Mouse (Mus musculus): Measurements from ENCODE around the gene Prss35. TPM values are rescaled to one million over a fixed set of nuclear protein-coding genes. Genes with fewer than 3 reads are reported as not detected.

The Prss35 gene
- 11.7 and 13.5 TPM in 2 replicates for polyA plus RNA-seq (2015; fragmentation: Nextera tagmentation; extraction: Ambion mirVana)

DNA sequence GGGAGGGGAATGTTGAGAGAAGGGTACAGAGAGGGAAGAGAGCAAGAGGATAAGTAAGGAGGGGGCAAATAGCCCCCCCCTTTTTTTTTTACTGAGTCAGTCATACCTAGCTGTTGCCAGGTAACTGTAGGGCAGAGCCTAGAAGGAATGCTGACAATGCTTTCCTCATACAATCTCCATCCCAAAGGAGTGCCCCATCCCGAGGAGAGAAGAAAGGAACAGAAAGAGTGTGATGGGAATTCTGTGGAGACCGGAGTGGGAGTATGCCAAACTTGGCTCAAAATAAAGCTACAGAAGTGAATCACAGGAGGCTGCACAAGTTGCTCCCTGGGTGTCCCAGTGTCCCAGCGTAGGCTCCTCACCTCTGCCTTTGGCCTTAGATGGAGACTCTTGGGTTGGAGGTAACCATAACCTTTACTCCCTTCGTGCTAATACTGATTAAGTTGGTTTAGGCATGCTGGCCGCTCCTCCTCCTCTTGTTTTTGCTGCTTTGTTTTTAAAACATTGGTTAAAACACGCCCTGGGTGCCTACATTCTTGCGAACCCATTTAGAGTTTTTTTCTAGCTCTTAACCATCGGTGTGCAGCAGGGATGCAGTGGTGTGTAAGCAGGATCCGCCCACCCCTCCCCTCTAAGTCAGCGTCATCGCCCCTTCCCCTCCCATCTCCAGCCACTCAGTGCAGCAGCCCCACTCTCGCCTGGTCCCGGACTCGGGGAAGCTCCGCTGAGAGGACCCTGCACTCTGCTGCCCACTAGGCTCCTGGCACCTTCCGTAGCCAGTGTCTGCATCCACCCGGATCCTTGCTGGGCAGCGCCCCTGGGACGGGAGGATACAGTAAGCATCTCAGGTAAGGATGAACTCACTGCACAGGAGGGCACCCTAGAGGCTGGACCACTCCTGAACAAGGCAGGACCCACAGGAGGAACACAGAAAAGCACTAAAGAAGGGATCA, at the start of gene Prss35:
Gene Prss35, plus strand, starts transcription at position 691 of the 953 bp plus-strand sequence.
- peak; percentile 88 for ATAC-seq (ENCODE audit: low read depth)
- no peaks in the 10 kb centered on the region for H3K36me3 ChIP-seq
- H3K4me2 ChIP-seq = peak within 1 kb of the TSS; percentile 66
- H3K27ac ChIP-seq (replicated peaks) = no peak within 1 kb of the TSS
- H3K9me3 ChIP-seq = no peaks in the 10 kb centered on the region
- WGBS = 4% methylated on average over 19 of the region's 19 CpGs
- peaks cover 12% of the 10 kb centered on the region for H3K4me1 ChIP-seq (replicated peaks)
- H3K4me3 ChIP-seq = peak within 1 kb of the TSS; percentile 36
- no peaks in the 10 kb centered on the region; the same call in 1 of the 2 replicates for H3K27me3 ChIP-seq
- peak within 1 kb of the TSS; percentile 61 for H3K9ac ChIP-seq

DNA sequence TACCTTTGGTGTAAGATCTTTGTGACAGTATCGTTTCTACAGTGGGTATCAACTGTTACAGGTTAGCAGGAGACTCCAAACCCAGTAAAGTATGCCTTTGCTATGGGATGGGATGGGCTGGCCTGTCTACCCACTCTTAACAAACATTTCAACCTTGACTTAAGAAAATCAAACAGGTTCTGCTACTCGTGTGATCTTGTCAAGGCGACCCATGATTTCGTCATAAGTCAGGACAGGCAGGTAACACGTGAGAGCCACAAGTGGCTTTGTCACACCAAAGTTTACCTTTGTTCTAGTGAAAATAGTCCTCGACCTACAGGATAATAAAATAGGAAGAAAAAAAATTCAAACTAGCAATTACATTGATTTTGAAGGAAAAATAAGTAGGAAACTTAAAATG, 49.5 kb upstream of the Prss35 start:
- no peak overlapping the region for H3K4me2 ChIP-seq
- ATAC-seq (ENCODE audit: low read depth) = no peak
- 90% methylated on average over 6 of the region's 6 CpGs for WGBS
- no peaks in the 10 kb centered on the region for H3K27me3 ChIP-seq
- H3K4me1 ChIP-seq (replicated peaks) = peaks cover 4% of the 10 kb centered on the region; the same call in 1 of the 2 replicates
- no peaks in the 10 kb centered on the region for H3K36me3 ChIP-seq
- H3K9ac ChIP-seq = no peak overlapping the region
- no peaks in the 10 kb centered on the region for H3K9me3 ChIP-seq
- no peak overlapping the region for H3K4me3 ChIP-seq
- no peak overlapping the region for H3K27ac ChIP-seq (replicated peaks)

DNA sequence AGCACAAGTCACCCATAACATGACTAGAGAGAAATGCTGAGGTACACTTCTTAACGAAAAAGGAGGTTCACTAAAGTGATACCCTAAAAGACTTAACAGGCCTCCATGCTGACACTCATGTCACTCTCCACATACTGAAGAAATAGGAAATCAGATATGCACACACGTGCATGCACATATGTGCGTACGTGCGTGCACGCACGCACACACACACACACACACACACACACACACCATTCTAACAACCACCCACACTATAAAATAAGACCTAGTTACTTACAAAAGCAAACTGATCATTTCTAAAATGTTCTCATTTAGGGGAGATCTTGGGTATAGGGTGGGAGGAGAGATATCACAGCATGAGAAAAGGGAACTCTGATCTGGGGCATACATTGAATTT, 48.8 kb upstream of the Prss35 start:
- 91% methylated on average over 7 of the region's 7 CpGs for WGBS
- no peaks in the 10 kb centered on the region for H3K9me3 ChIP-seq
- H3K4me2 ChIP-seq = peak overlapping the region; percentile 81
- no peaks in the 10 kb centered on the region for H3K27me3 ChIP-seq
- peaks cover 4% of the 10 kb centered on the region; the same call in 1 of the 2 replicates for H3K4me1 ChIP-seq (replicated peaks)
- no peak for ATAC-seq (ENCODE audit: low read depth)
- no peaks in the 10 kb centered on the region for H3K36me3 ChIP-seq
- peak overlapping the region; percentile 82 for H3K4me3 ChIP-seq
- H3K9ac ChIP-seq = no peak overlapping the region
- no peak overlapping the region for H3K27ac ChIP-seq (replicated peaks)

DNA sequence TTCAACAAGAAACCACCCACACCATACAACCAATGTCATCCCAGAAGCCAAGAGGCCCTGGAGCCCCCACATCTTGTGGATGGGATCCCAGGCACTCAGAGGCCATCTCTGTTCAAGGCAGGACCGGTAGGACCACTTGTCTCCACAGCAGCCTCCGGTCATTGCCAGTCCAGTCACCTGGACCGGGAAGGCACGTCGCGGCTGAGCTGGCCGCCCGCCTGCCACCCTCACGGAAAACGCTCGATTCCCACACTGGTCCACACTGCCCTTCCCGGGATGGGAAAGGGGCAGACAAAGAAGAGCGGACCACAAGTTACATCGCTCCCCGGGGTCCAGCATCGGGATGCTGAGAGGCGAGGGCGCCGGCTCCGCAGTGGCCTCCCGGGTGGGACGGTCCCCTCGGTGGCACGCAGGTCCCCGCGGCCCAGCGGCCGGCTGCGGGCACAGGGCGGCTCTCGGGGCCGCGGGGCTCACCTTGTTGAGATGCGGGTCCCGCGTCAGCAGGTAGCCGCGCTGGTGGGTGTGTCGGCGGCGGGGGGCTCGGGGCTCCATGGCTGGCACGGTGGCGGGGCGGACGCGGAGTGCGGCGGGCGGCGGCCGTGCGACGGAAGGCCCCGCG, 48.1 kb upstream of the Prss35 start:
- Histone ChIP-seq H3K4me2 (peak overlapping the region; percentile 81), H3K27ac (replicated peaks) (peak overlapping the region; percentile 71), H3K36me3 (no peaks in the 10 kb centered on the region), H3K4me1 (replicated peaks) (peaks cover 4% of the 10 kb centered on the region; the same call in 1 of the 2 replicates), H3K9me3 (no peaks in the 10 kb centered on the region), H3K9ac (peak overlapping the region; percentile 87), H3K27me3 (no peaks in the 10 kb centered on the region), H3K4me3 (peak overlapping the region; percentile 82)
- under 1% methylated on average over 49 of the region's 56 CpGs for WGBS
- peak; percentile 72 for ATAC-seq (ENCODE audit: low read depth)

DNA sequence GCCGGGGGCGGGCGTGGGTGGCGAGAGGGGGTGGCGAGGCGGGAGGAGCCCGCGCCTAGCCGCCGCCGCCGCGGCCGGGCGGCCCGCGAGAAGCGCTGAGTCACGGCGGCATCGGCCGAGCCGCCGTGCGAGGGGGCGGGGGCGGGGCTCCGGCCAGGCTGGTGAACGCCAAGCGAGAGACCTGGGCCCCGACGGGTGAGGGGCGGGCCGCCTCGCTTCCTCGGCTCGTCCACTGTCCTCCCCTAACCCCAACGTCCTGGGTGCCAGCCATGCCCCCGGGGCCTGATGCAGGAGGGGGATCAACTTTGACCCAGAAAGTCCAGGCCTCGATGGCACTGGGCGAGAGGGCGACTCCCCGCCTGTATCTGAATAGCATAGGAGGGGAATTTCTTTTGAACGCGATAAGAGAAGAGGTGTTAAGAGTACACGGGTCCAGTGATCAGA, 47.6 kb upstream of the Prss35 start, which contains the start of gene Me1:
Gene Me1, minus strand, starts transcription at position 136 of the 444 bp plus-strand sequence.
- no peaks in the 10 kb centered on the region for H3K27me3 ChIP-seq
- H3K36me3 ChIP-seq = no peaks in the 10 kb centered on the region
- peak within 1 kb of the TSS; percentile 82 for H3K4me3 ChIP-seq
- no peaks in the 10 kb centered on the region for H3K9me3 ChIP-seq
- peak within 1 kb of the TSS; percentile 87 for H3K9ac ChIP-seq
- peak; percentile 85 for ATAC-seq (ENCODE audit: low read depth)
- peaks cover 4% of the 10 kb centered on the region; the same call in 1 of the 2 replicates for H3K4me1 ChIP-seq (replicated peaks)
- under 1% methylated on average over 38 of the region's 46 CpGs for WGBS
- peak within 1 kb of the TSS; percentile 71 for H3K27ac ChIP-seq (replicated peaks)
- peak within 1 kb of the TSS; percentile 81 for H3K4me2 ChIP-seq

DNA sequence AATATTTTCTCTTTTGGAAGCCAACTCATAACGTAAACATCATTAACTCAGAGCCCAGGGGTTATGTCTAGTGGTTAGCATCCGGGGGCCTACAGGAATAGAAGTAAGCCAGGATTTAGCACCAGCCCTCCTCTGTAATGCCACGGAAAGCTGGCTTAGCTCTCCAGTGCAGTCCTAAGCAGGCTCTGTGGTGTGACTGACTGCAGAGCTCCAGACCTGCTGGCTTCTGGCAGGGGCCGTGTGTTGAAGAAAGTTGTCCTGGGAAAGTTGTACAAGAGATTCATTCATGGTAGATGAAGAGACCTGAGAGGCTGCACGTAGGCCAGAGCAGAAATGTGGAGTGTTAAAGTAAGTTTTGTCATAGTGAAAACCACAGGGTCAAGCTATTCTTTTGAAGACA, 42.2 kb upstream of the Prss35 start:
- Histone ChIP-seq H3K4me3 (no peak overlapping the region), H3K27me3 (no peaks in the 10 kb centered on the region), H3K27ac (replicated peaks) (no peak overlapping the region), H3K4me1 (replicated peaks) (0 out of 2 replicates have a peak, but pooled peaks cover 1% of the 10 kb centered on the region), H3K9ac (no peak overlapping the region), H3K9me3 (no peaks in the 10 kb centered on the region), H3K4me2 (no peak overlapping the region), H3K36me3 (no peaks in the 10 kb centered on the region)
- no peak for ATAC-seq (ENCODE audit: low read depth)
- WGBS = 45% methylated on average over 5 of the region's 5 CpGs

DNA sequence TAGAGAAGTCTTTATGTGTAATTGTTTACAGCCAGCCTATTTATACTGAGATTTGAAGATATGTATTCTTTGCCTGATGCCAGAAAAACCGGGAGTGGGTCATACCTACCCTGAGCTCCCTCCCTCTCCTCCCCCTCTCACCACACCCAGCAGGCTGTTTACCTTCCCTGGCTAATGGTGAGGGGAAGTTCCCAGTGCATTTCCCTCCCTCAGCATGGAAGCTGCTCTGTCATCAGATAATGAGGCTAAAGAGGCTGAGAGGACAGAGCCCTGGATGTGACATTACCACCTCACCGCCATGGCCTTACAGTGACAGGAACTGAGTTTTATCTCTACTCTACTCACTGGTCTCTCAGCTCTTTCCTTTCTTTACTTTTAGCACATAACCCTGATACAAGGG, 41.6 kb upstream of the Prss35 start:
- Histone ChIP-seq H3K27ac (replicated peaks) (no peak overlapping the region), H3K4me1 (replicated peaks) (no peaks in the 10 kb centered on the region), H3K9me3 (no peaks in the 10 kb centered on the region), H3K36me3 (no peaks in the 10 kb centered on the region), H3K4me3 (no peak overlapping the region), H3K9ac (no peak overlapping the region), H3K4me2 (no peak overlapping the region), H3K27me3 (no peaks in the 10 kb centered on the region)
- WGBS = 26% methylated on average over 2 of the region's 2 CpGs
- no peak for ATAC-seq (ENCODE audit: low read depth)

DNA sequence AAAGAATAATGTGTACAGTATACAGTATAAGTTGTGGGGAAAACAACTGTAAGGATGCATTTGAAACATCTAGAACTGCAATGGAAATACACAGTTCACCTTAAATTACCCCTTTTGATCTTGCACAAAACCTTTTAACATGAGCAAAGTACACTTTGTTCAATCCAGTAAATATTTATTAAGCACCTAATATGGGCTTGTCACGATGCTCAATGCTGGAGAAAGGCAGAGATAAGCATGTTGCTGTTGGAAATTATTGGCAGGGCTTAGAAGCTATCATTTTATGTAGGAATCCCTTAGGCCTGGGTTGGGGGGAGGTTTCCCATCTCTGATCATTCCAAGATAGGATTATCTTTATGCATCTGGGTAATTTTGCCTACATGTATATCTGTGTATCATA, 36.0 kb upstream of the Prss35 start:
- Histone ChIP-seq H3K4me1 (replicated peaks) (no peaks in the 10 kb centered on the region), H3K4me3 (no peak overlapping the region), H3K36me3 (no peaks in the 10 kb centered on the region), H3K9me3 (no peaks in the 10 kb centered on the region), H3K27me3 (no peaks in the 10 kb centered on the region), H3K4me2 (no peak overlapping the region), H3K27ac (replicated peaks) (no peak overlapping the region), H3K9ac (no peak overlapping the region)
- no peak for ATAC-seq (ENCODE audit: low read depth)
- WGBS = 70% methylated on average over 1 of the region's 1 CpGs

DNA sequence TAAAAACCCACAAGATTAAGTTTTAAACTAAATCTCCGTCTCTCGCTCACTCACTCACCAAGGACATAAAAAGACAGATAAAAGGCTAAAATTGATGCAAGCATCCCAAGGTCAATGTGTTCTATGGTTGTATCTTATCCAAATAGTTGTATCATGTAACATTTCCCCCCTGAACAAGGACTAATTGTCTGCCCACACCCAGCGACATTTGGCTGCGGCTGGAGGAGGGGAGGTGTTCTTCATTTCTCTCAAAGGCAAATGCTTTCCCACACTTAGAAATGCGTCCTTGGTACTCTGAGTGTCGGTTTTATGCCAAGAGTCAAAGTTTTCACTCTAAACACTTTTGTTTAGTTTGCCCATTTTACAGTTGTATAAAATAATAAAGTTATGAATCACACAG, 34.5 kb upstream of the Prss35 start:
- Histone ChIP-seq H3K27me3 (no peaks in the 10 kb centered on the region), H3K36me3 (no peaks in the 10 kb centered on the region), H3K9me3 (no peaks in the 10 kb centered on the region), H3K4me1 (replicated peaks) (no peaks in the 10 kb centered on the region), H3K4me2 (no peak overlapping the region), H3K27ac (replicated peaks) (no peak overlapping the region), H3K4me3 (no peak overlapping the region), H3K9ac (no peak overlapping the region)
- WGBS = 63% methylated on average over 6 of the region's 6 CpGs
- ATAC-seq (ENCODE audit: low read depth) = no peak

DNA sequence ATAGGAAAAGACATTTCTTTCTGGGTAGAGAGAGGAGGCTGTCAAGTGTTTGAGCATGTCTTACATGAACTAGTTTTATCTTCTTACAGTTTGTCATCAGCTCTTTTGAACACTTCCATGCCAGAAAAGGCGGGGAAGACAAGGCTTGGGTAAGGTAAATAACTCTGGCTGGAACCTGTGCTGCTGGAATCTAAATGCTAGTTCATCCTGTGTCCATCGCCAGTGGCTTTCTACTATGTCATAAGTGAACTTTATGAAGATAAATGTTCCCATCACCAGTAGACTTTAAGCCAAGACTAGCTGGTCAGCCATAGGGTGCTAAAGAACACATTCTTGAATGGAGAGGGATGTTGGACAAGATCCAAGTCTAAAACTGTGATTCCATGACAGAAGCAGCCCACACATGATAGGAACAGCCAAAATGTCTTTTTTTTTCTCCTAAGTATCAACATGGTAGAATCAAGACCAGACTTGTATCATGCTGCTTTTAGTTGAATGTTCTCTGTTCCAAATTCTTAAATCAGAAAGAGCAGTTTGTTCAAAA, 33.3 kb upstream of the Prss35 start:
- Histone ChIP-seq H3K9ac (no peak overlapping the region), H3K4me1 (replicated peaks) (no peaks in the 10 kb centered on the region), H3K4me3 (no peak overlapping the region), H3K36me3 (no peaks in the 10 kb centered on the region), H3K4me2 (no peak overlapping the region), H3K27ac (replicated peaks) (no peak overlapping the region), H3K9me3 (no peaks in the 10 kb centered on the region), H3K27me3 (no peaks in the 10 kb centered on the region)
- ATAC-seq (ENCODE audit: low read depth) = no peak
- 87% methylated on average over 2 of the region's 2 CpGs for WGBS

DNA sequence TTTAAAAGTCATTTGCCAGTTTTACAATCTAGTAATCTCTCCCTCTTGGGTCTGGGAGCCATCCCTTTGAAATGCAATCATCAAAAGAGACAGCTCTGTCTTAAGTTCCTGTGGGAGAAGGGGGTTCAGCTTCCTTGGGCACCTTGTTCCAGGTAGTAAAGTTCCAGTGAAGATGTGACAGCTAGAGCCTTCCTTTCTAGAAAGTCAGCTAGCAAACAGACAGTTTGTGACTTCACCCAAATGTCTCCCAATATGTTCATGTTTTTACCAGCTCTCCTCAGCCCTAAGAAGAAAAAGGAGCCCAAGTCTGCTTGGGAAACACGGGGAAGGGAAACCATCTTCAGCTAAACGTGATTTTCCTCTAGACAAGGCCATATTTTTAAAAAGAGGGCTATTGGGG, 30.8 kb upstream of the Prss35 start:
- no peaks in the 10 kb centered on the region for H3K9me3 ChIP-seq
- no peaks in the 10 kb centered on the region for H3K36me3 ChIP-seq
- H3K27ac ChIP-seq (replicated peaks) = no peak overlapping the region
- H3K9ac ChIP-seq = no peak overlapping the region
- WGBS = 65% methylated on average over 2 of the region's 2 CpGs
- H3K4me3 ChIP-seq = no peak overlapping the region
- no peaks in the 10 kb centered on the region for H3K4me1 ChIP-seq (replicated peaks)
- H3K4me2 ChIP-seq = no peak overlapping the region
- ATAC-seq (ENCODE audit: low read depth) = no peak
- no peaks in the 10 kb centered on the region for H3K27me3 ChIP-seq

DNA sequence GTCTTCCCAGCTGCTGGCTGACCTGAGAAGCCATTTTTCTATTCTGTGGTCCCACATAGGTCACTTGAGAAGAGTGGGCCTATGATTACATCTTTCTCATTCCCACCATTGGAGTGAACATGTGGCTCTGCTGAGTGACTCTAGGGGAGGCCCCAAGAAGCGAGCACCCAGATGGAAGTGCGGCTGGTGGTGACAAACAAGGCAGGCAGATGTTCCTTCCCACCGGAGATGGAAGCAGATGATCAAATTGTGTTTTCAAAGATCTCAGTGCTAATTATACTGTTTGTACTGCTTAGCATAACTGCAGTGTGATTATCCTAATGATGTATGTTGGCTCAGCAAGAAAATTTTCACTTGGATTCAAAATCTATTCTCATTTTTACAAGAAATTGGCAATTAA, 29.4 kb upstream of the Prss35 start:
- ATAC-seq (ENCODE audit: low read depth) = no peak
- no peak overlapping the region for H3K4me2 ChIP-seq
- no peaks in the 10 kb centered on the region for H3K27me3 ChIP-seq
- 88% methylated on average over 3 of the region's 3 CpGs for WGBS
- H3K9ac ChIP-seq = no peak overlapping the region
- no peaks in the 10 kb centered on the region for H3K9me3 ChIP-seq
- no peaks in the 10 kb centered on the region for H3K4me1 ChIP-seq (replicated peaks)
- no peak overlapping the region for H3K27ac ChIP-seq (replicated peaks)
- no peak overlapping the region for H3K4me3 ChIP-seq
- no peaks in the 10 kb centered on the region for H3K36me3 ChIP-seq

All from neural tube, embryonic 13.5 days (tissue).